Mouse (Mus musculus) Patski (cell line): Measurements from ENCODE around the gene Vamp3. TPM values are rescaled to one million over a fixed set of nuclear protein-coding genes. Genes with fewer than 3 reads are reported as not detected.
"Not testable (repeated sequence)": the region's sequence is repeated elsewhere in the genome, so short reads cannot be mapped to it uniquely, and the experiment has no call there.

ENCODE experiments used
- ATAC-seq: fragments of 100-300 bp; one replicate; pipeline ENCODE4 v1.8.0; 2021
- CTCF ChIA-PET: fragments of 350-600 bp; sonication (Branson Sonifier 250); formaldehyde crosslinking; loops from one replicate; lab custom pipeline; 2022; ENCODE audit warnings: inconsistent platforms; lab: Charles Lee
- POLR2A ChIA-PET: fragments of 350-600 bp; sonication (Branson Sonifier 250); formaldehyde crosslinking; loops from one replicate; lab custom pipeline; 2022; ENCODE audit warnings: antibody characterized with exemption, inconsistent platforms; lab: Charles Lee
- DNase-seq: peaks from one replicate; pipeline ENCODE4 v3.0.0-alpha.2; 2011; ENCODE audit warnings: low read depth, low spot score
- H3K27me3 ChIP-seq: fragments of 371-371 bp; one replicate; pipeline ENCODE4 v1.5.1; 2021
- CTCF ChIP-seq: fragments of 100-300 bp; IDR thresholded peaks from one replicate; pipeline ENCODE4 v1.5.1; 2021
- in situ Hi-C: fragments of 300-500 bp; cut with MboI; formaldehyde crosslinking; loops from 3 replicates; pipeline ENCODE4 v1.11.1; 2018; ENCODE audit warnings: low pct_unique_long_range_greater_than_20kb, mixed read lengths
- polyA plus RNA-seq: library from polyadenylated mRNA; unstranded; gene quantifications from one replicate; pipeline ENCODE4 v1.2.3, GENCODE M21; 2021

The Vamp3 gene
- polyA plus RNA-seq, 1 experiment from 2014 or later: 39.6 TPM

DNA sequence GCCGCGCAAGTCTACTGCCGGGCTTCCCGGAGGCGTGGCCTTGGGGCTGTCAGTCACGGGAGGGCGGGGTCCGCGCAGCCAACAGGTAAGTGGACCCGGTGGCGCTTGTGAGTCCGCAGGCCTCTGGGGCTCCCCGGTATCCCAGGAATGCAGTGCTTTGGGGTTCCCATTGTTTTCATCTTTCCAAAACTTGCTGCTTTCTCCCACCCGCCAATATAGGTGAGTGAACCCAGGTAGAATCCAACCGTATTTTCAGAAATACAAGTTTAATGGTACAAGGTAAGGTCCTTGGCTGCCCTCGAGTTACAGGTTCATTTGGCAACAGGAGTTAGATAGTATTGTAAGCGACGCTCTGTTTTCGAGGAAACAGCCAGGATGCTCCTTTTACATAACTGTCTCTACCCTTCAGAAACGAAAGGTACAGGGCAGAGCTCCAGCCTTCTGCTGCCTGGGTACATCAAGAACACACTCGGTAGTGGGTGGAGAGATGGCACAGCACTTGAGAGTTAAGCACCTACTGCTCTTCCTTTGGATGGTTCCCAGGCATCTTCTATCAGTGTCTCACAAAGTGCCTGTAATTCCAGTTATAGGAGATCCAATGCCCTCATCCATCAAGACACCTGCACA lies 12.7 kb downstream of the Vamp3 start:
- ChIA-PET CTCF (no interaction called here), POLR2A (no interaction called here)
- in situ Hi-C loops: no loop called here
- DNase-seq (no peak), ATAC-seq (no peak)
- H3K27me3 ChIP-seq: no peaks in the 10 kb centered on the region
- no peak for TF ChIP-seq CTCF

DNA sequence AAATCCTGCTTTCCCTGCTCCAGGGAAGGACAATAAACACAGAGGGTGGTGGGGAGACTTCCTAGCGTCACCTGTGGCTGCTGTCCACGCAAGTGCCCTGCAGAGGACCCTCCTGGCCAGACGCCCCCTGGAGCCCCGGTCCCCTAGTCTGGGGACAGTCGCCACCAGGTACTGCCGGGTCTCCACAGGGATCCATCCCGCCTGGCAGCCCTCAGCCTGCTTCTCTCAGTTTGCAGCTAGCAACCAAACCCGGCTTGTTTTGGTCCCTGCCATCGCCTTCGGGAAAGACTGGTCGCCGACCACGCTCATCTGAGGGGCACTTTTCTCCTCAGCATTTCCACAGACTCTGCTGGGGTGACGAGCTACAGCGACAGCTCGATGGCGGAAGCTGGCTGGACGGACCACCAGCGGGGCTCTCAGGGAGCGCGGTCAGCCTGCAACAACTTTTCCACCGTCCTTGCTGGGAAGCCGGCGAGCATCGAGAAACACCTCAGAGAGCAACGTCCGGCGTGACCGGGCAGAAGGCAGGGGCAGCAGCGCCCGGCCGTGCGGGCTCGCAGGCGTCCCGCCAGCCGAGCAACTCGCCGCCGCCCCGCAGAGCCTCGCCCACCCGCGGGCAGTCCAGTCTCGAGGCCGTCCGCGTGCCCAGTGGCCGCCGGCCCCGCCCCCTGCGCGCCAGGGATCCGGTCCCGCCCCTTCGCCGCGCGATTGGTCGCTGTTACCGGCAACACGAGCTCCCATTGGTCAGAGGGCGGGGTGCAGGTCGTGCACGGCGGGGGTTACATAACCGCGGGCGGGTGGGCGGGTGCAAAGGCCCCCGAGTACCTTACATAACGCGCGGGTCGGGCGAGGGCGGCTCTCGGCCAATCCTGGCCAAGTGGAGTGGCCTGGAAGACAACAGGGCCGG lies 13.5 kb downstream of the Vamp3 start, which contains the start of gene Per3:
Gene Per3, minus strand, starts transcription at position 629 of the 907 bp plus-strand sequence.
- CTCF ChIA-PET: no interaction called here
- H3K27me3 ChIP-seq: no peaks in the 10 kb centered on the region
- in situ Hi-C loops: no loop called here
- ATAC-seq: peak; percentile 90
- peak; percentile 67 for DNase-seq
- POLR2A ChIA-PET: no interaction called here
- no peak for TF ChIP-seq CTCF

DNA sequence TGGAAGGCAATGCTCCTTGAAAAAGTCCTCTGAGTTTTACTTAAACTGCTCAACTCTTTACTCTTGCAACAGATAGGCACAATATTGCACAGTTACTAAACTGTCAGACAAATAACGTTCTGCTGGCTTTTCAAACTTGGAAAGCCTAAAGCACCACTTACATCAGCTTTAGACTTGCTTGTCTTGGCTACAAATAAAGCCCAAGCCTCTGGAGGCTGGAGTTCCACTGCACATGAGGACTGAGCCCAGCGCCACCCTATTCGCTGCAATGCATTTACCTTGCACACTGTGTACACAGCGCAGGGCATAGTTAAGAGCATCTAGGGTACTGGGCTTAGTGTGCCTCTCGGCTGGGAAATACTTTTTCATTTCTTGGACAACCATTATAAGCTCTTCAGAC lies 14.5 kb downstream of the Vamp3 start:
- no peak for TF ChIP-seq CTCF
- CTCF ChIA-PET: no interaction called here

GRCm38 (mm10) chr4:151041506-151041905 lies 16.3 kb downstream of the Vamp3 start:
- ATAC-seq: no peak
- H3K27me3 ChIP-seq: no peaks in the 10 kb centered on the region
- no peak for DNase-seq
- POLR2A ChIA-PET: no interaction called here
- TF ChIP-seq CTCF: no peak
- in situ Hi-C loops: no loop called here
- CTCF ChIA-PET: interaction anchor here (1.3 kb wide), 1 partner anchor 18 kb away, joined by 3 read pairs; no protein-coding TSS in a partner anchor

More for the DNA sequence above, 14.5 kb downstream of the Vamp3 start:
- POLR2A ChIA-PET: no interaction called here
- ATAC-seq: no peak
- H3K27me3 ChIP-seq: no peaks in the 10 kb centered on the region
- in situ Hi-C loops: no loop called here
- no peak for DNase-seq

- DNase-seq: no peak
- TF ChIP-seq CTCF: no peak
- ChIA-PET CTCF (no interaction called here), POLR2A (no interaction called here)
- no peaks in the 10 kb centered on the region for H3K27me3 ChIP-seq
- ATAC-seq: no peak
- in situ Hi-C loops: no loop called here
Observed at GRCm38 (mm10) chr4:151037800-151038199, 20.0 kb downstream of the Vamp3 start.

GRCm38 (mm10) chr4:151036521-151036920 lies 21.2 kb downstream of the Vamp3 start:
- TF ChIP-seq CTCF: no peak
- in situ Hi-C loops: no loop called here

DNA sequence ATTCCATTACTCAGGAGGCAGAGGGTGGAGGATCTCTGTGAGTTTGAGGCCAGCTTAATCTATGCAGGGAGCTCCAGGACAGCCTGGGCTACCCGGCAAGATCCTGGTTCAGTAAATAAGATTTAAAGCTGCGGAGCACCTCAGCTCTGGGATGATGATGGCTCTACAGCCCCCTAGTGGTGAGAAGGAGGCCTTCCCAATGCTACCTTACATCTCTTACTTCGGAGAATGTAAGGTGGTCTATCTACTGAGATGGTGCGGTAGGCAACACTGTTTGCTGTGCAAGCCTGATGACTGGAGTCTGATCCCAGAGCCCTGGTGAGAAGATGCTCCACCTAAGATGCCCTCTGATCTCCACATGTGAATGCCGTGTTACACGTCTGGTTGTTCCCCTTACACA lies 30.8 kb downstream of the Vamp3 start:
- ATAC-seq (no peak), DNase-seq (no peak)
- ChIA-PET CTCF (interaction anchor here (0.8 to 1.3 kb wide), 2 partner anchors 20 to 61 kb away, joined by 3 to 5 read pairs; no protein-coding TSS in a partner anchor), POLR2A (no interaction called here)
- no peaks in the 10 kb centered on the region for H3K27me3 ChIP-seq
- in situ Hi-C loops: no loop called here
- peak; percentile 76 for TF ChIP-seq CTCF

More at GRCm38 (mm10) chr4:151036521-151036920, 21.2 kb downstream of the Vamp3 start:
- no peaks in the 10 kb centered on the region for H3K27me3 ChIP-seq
- ChIA-PET POLR2A (no interaction called here), CTCF (no interaction called here)
- no peak for DNase-seq
- ATAC-seq: no peak

- H3K27me3 ChIP-seq: no peaks in the 10 kb centered on the region
- in situ Hi-C loops: no loop called here
- DNase-seq (no peak), ATAC-seq (no peak)
- ChIA-PET CTCF (interaction anchor here (0.8 to 1.3 kb wide), 2 partner anchors 17 to 58 kb away, joined by 3 read pairs; no protein-coding TSS in a partner anchor), POLR2A (no interaction called here)
- no peak for TF ChIP-seq CTCF
Observed at GRCm38 (mm10) chr4:151024152-151024551, 33.6 kb downstream of the Vamp3 start.

- H3K27me3 ChIP-seq, ATAC-seq, DNase-seq, POLR2A ChIA-PET, in situ Hi-C loops: not testable (repeated sequence)
- CTCF ChIA-PET: interaction anchor here (1.9 kb wide), 1 partner anchor 51 kb away, joined by 4 read pairs; no protein-coding TSS in a partner anchor
Observed at GRCm38 (mm10) chr4:151017356-151017755, 40.4 kb downstream of the Vamp3 start.

DNA sequence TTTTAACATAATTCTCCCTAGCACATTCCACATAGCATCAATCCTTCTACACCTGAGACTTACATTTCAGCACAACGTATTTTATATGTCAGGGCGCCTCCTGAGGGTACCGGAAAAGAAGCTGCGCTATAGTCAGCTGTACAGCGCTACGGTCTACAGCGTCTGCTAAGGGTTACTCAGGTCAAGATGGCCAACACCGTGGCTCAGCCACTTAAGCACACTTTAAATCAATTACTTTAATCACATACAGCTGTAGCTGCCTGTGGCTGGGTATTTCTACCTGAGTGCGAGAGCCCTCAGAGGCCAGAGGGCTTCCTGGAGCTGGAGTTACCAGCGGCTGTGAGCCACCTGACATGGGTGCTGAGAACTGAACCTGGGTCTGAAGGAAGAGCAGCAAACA lies 41.8 kb downstream of the Vamp3 start:
- ATAC-seq (no peak), DNase-seq (no peak)
- H3K27me3 ChIP-seq: no peaks in the 10 kb centered on the region
- no peak for TF ChIP-seq CTCF
- ChIA-PET POLR2A (no interaction called here), CTCF (interaction anchor here (1.9 kb wide), 1 partner anchor 50 kb away, joined by 4 read pairs; no protein-coding TSS in a partner anchor)
- in situ Hi-C loops: no loop called here

DNA sequence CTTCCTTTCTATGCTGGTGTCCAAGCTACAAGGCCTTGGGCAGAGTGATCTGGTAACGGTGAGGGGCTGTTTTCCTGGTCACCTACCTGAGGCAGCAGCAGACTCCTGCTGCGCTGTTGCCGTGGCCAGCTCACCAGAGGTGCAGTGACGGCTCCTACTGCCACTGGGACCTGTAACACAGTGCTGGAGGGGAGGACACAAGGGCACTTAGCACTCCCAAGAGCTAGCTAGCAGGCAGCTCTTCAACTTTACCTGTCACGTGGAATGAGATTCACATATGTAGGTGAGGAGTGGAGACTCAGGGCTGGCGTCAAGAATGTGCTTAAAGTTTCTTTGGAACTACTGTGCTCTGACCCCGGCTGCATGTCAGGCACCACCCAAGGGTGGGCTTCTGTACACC lies 47.4 kb downstream of the Vamp3 start:
- CTCF ChIA-PET: no interaction called here
- H3K27me3 ChIP-seq: no peaks in the 10 kb centered on the region
- DNase-seq (no peak), ATAC-seq (no peak)
- no peak for TF ChIP-seq CTCF
- in situ Hi-C loops: no loop called here
- POLR2A ChIA-PET: no interaction called here
